ENCODE assay signal across 19 mouse cellular contexts in genomic region chr2:181498644-181499043, GRCm38 (mm10). TPM values are rescaled to one million over a fixed set of nuclear protein-coding genes. Genes with fewer than 3 reads are reported as not detected.
DNase-seq lines count a peak whose midpoint lies in the region; ATAC-seq and TF ChIP-seq lines count a peak whose summit lies in the region.
"Had no signal": no experiment of that assay in that cellular context is flagged by ENCODE, and none has a peak within 500 bp of the region (broad histone marks: within the 10 kb centered on the region; RNA-seq: fewer than 3 reads in every experiment).

No protein-coding gene starts in this region.

- DNase-seq in kidney, postnatal 25 days = no peak
- DNase-seq in NIH3T3 (ENCODE audit: low read depth) = peak; percentile 24
- DNase-seq in stomach, postnatal 0 days (ENCODE audit: low spot score) = no peak
- DNase-seq: cerebellum, adult 8-10 months; kidney, postnatal 14 days; thymus, postnatal 25 days had no signal

- WGBS in kidney, embryonic 16.5 days = 75% methylated on average over 4 of the region's 4 CpGs
- 72% methylated on average over 4 of the region's 4 CpGs for WGBS in liver, embryonic 12.5 days (ENCODE audit: insufficient replicate concordance)
- WGBS in stomach, postnatal 0 days = 54% methylated on average over 4 of the region's 4 CpGs

- no peak for TF ChIP-seq EP300 in stomach, postnatal 0 days (optimal IDR thresholded peaks at IDR 0.05)

- TF ChIP-seq CTCF in stomach, postnatal 0 days (IDR thresholded peaks at IDR 0.05; ENCODE audit: low read depth) = no peak

- no peak overlapping the region for H3K27ac ChIP-seq in kidney, embryonic 16.5 days (ENCODE audit: low read length)
- peak overlapping the region; percentile 99 for H3K27ac ChIP-seq in liver, embryonic 12.5 days
- no peak overlapping the region for H3K27ac ChIP-seq in stomach, postnatal 0 days (replicated peaks)
- H3K27ac ChIP-seq: hindbrain, embryonic 15.5 days; stomach, embryonic 15.5 days had no signal

- no peaks in the 10 kb centered on the region for H3K9me3 ChIP-seq in erythroblast, embryonic 14.5 days (ENCODE audit: control insufficient read depth, low read length)
- no peaks in the 10 kb centered on the region for H3K9me3 ChIP-seq in kidney, embryonic 16.5 days (ENCODE audit: low read length)
- no peaks in the 10 kb centered on the region for H3K9me3 ChIP-seq in liver, embryonic 12.5 days (replicated peaks)
- no peaks in the 10 kb centered on the region for H3K9me3 ChIP-seq in stomach, postnatal 0 days (ENCODE audit: control insufficient read depth, low read length)
- H3K9me3 ChIP-seq: G1E; hindbrain, embryonic 15.5 days; stomach, embryonic 15.5 days had no signal

- H3K36me3 ChIP-seq in erythroblast, embryonic 14.5 days (ENCODE audit: control insufficient read depth) = peaks cover 49% of the 10 kb centered on the region
- peaks cover 26% of the 10 kb centered on the region for H3K36me3 ChIP-seq in kidney, embryonic 16.5 days (ENCODE audit: insufficient read depth, low read length)
- peaks cover 46% of the 10 kb centered on the region for H3K36me3 ChIP-seq in liver, embryonic 12.5 days
- peaks cover 17% of the 10 kb centered on the region; the same call in 1 of the 2 replicates for H3K36me3 ChIP-seq in stomach, postnatal 0 days (ENCODE audit: control insufficient read depth, insufficient read depth, low read length)

- peak overlapping the region; percentile 60; the same call in 1 of the 2 replicates for H3K4me2 ChIP-seq in kidney, embryonic 16.5 days (replicated peaks; ENCODE audit: low read depth, low read length)
- H3K4me2 ChIP-seq in liver, embryonic 12.5 days = peak overlapping the region; percentile 81
- H3K4me2 ChIP-seq in stomach, postnatal 0 days (replicated peaks; ENCODE audit: low read depth) = no peak overlapping the region

- peaks cover 37% of the 10 kb centered on the region for H3K4me1 ChIP-seq in erythroblast, embryonic 14.5 days (ENCODE audit: control insufficient read depth)
- H3K4me1 ChIP-seq in kidney, embryonic 16.5 days (ENCODE audit: insufficient read depth, low read length) = peaks cover 11% of the 10 kb centered on the region
- peaks cover 27% of the 10 kb centered on the region for H3K4me1 ChIP-seq in liver, embryonic 12.5 days
- H3K4me1 ChIP-seq in stomach, postnatal 0 days (replicated peaks; ENCODE audit: control insufficient read depth, insufficient read depth) = no peaks in the 10 kb centered on the region

- H3K27me3 ChIP-seq in erythroblast, embryonic 14.5 days (ENCODE audit: control insufficient read depth) = no peaks in the 10 kb centered on the region
- H3K27me3 ChIP-seq in kidney, embryonic 16.5 days (ENCODE audit: insufficient read depth, low read length) = no peaks in the 10 kb centered on the region
- H3K27me3 ChIP-seq in liver, embryonic 12.5 days (replicated peaks) = no peaks in the 10 kb centered on the region
- no peaks in the 10 kb centered on the region for H3K27me3 ChIP-seq in stomach, postnatal 0 days (ENCODE audit: control insufficient read depth, insufficient read depth, low read length)
- H3K27me3 ChIP-seq: hindbrain, embryonic 15.5 days; stomach, embryonic 15.5 days had no signal

- peak overlapping the region; percentile 85 for H3K4me3 ChIP-seq in erythroblast, embryonic 14.5 days (replicated peaks)
- H3K4me3 ChIP-seq in kidney, embryonic 16.5 days (ENCODE audit: low read length) = no peak overlapping the region
- peak overlapping the region; percentile 80 for H3K4me3 ChIP-seq in liver, embryonic 12.5 days
- H3K4me3 ChIP-seq in stomach, postnatal 0 days (ENCODE audit: low read depth, low read length) = no peak overlapping the region

- no peak overlapping the region for H3K9ac ChIP-seq in kidney, embryonic 16.5 days (replicated peaks; ENCODE audit: low read length)
- 0 out of 2 replicates have a peak overlapping the region, but pooled peaks have one; percentile 88 for H3K9ac ChIP-seq in liver, embryonic 12.5 days
- no peak overlapping the region for H3K9ac ChIP-seq in stomach, postnatal 0 days (ENCODE audit: low read length)
- H3K9ac ChIP-seq: stomach, embryonic 15.5 days had no signal

- ATAC-seq in erythroblast, adult 5-6 weeks (replicated peaks; ENCODE audit: low FRiP score, poor library complexity, severe bottlenecking) = no peak
- no peak for ATAC-seq in kidney, embryonic 16.5 days (ENCODE audit: low FRiP score, low TSS enrichment)
- ATAC-seq in liver, embryonic 12.5 days = no peak
- ATAC-seq in megakaryocyte-erythroid progenitor cell, adult 5-6 weeks (replicated peaks; ENCODE audit: low FRiP score, low TSS enrichment, poor library complexity, severe bottlenecking) = no peak
- no peak for ATAC-seq in stomach, postnatal 0 days (ENCODE audit: low FRiP score, low TSS enrichment)
- ATAC-seq: activated CD4-positive, CD25-positive, alpha-beta regulatory T cell, adult 4 months had no signal

RNA-seq across cellular contexts. Expression of gene Tpd52l2, which starts 1.7 kb away (rescaled TPM):
- polyA plus RNA-seq in erythroblast, embryonic 14.5 days (2012) = 4.5 and 5.4 TPM in 2 replicates
- total RNA-seq in erythroblast, adult 5-6 weeks (2015; ENCODE audit: low replicate concordance) = 21.3 and 27.5 TPM in 2 replicates
- 25.3 and 41.0 TPM in 2 replicates for total RNA-seq in erythroblast, adult 5-6 weeks (2017; ENCODE audit: low replicate concordance)
- 168 and 172 TPM in 2 replicates for polyA plus RNA-seq in kidney, embryonic 16.5 days (2015; fragmentation: Nextera tagmentation; extraction: Ambion mirVana)
- 93.4 and 95.8 TPM in 2 replicates for polyA plus RNA-seq in liver, embryonic 12.5 days (2016; fragmentation: Nextera tagmentation; extraction: Ambion mirVana)
- total RNA-seq in megakaryocyte-erythroid progenitor cell, adult 5-6 weeks (2014; fragmentation: Nextera tagmentation) = 65.2 and 70.9 TPM in 2 replicates
- 106 and 151 TPM in 2 replicates for total RNA-seq in megakaryocyte-erythroid progenitor cell, adult 5-6 weeks (2017)
- 98.0 and 104 TPM in 2 replicates for polyA plus RNA-seq in stomach, postnatal 0 days (2015; fragmentation: Nextera tagmentation; extraction: Ambion mirVana)

RNA-seq across cellular contexts. Expression of gene Abhd16b, which starts 5.6 kb away (rescaled TPM):
- not detected in 2 replicates for polyA plus RNA-seq in erythroblast, embryonic 14.5 days (2012)
- not detected in 2 replicates for total RNA-seq in erythroblast, adult 5-6 weeks (2015; ENCODE audit: low replicate concordance)
- not detected in 2 replicates for total RNA-seq in erythroblast, adult 5-6 weeks (2017; ENCODE audit: low replicate concordance)
- 0.15 and 0.20 TPM in 2 replicates for polyA plus RNA-seq in kidney, embryonic 16.5 days (2015; fragmentation: Nextera tagmentation; extraction: Ambion mirVana)
- 0.12 TPM in 1 of 2 replicates, not detected in the other for polyA plus RNA-seq in liver, embryonic 12.5 days (2016; fragmentation: Nextera tagmentation; extraction: Ambion mirVana)
- not detected in 2 replicates for total RNA-seq in megakaryocyte-erythroid progenitor cell, adult 5-6 weeks (2014; fragmentation: Nextera tagmentation)
- total RNA-seq in megakaryocyte-erythroid progenitor cell, adult 5-6 weeks (2017) = not detected in 2 replicates
- polyA plus RNA-seq in stomach, postnatal 0 days (2015; fragmentation: Nextera tagmentation; extraction: Ambion mirVana) = 0.08 and 0.15 TPM in 2 replicates
- total RNA-seq: G1E; gastrocnemius, adult 18-20 months; left cerebral cortex, adult 18-20 months; midbrain, postnatal 0 days had no signal
- polyA plus RNA-seq: activated CD4-positive, CD25-positive, alpha-beta regulatory T cell, adult 4 months; G1E; midbrain, postnatal 0 days; small intestine, adult 2 months had no signal

RNA-seq across cellular contexts. Expression of gene Dnajc5, which starts 21.6 kb away (rescaled TPM):
- 0.84 and 0.93 TPM in 2 replicates for polyA plus RNA-seq in erythroblast, embryonic 14.5 days (2012)
- total RNA-seq in erythroblast, adult 5-6 weeks (2015; ENCODE audit: low replicate concordance) = 8.2 and 17.1 TPM in 2 replicates
- total RNA-seq in erythroblast, adult 5-6 weeks (2017; ENCODE audit: low replicate concordance) = 12.7 and 14.8 TPM in 2 replicates
- 91.7 and 100 TPM in 2 replicates for polyA plus RNA-seq in kidney, embryonic 16.5 days (2015; fragmentation: Nextera tagmentation; extraction: Ambion mirVana)
- 43.6 and 45.0 TPM in 2 replicates for polyA plus RNA-seq in liver, embryonic 12.5 days (2016; fragmentation: Nextera tagmentation; extraction: Ambion mirVana)
- 38.6 and 48.6 TPM in 2 replicates for total RNA-seq in megakaryocyte-erythroid progenitor cell, adult 5-6 weeks (2014; fragmentation: Nextera tagmentation)
- 34.9 and 38.1 TPM in 2 replicates for total RNA-seq in megakaryocyte-erythroid progenitor cell, adult 5-6 weeks (2017)
- 50.2 and 52.7 TPM in 2 replicates for polyA plus RNA-seq in stomach, postnatal 0 days (2015; fragmentation: Nextera tagmentation; extraction: Ambion mirVana)

RNA-seq across cellular contexts. Expression of gene Zbtb46, which starts 39.4 kb away (rescaled TPM):
- 0.23 and 0.26 TPM in 2 replicates for polyA plus RNA-seq in erythroblast, embryonic 14.5 days (2012)
- 1.9 and 2.9 TPM in 2 replicates for total RNA-seq in erythroblast, adult 5-6 weeks (2015; ENCODE audit: low replicate concordance)
- total RNA-seq in erythroblast, adult 5-6 weeks (2017; ENCODE audit: low replicate concordance) = 5.4 and 6.2 TPM in 2 replicates
- polyA plus RNA-seq in kidney, embryonic 16.5 days (2015; fragmentation: Nextera tagmentation; extraction: Ambion mirVana) = 26.2 and 30.5 TPM in 2 replicates
- 15.5 and 16.9 TPM in 2 replicates for polyA plus RNA-seq in liver, embryonic 12.5 days (2016; fragmentation: Nextera tagmentation; extraction: Ambion mirVana)
- total RNA-seq in megakaryocyte-erythroid progenitor cell, adult 5-6 weeks (2014; fragmentation: Nextera tagmentation) = 22.8 and 38.7 TPM in 2 replicates
- 22.3 and 33.5 TPM in 2 replicates for total RNA-seq in megakaryocyte-erythroid progenitor cell, adult 5-6 weeks (2017)
- polyA plus RNA-seq in stomach, postnatal 0 days (2015; fragmentation: Nextera tagmentation; extraction: Ambion mirVana) = 2.4 TPM in 2 replicates
- polyA plus RNA-seq: G1E had no signal

Comparison
In these comparisons a context has a peak if more than half of its experiments do, and no peak if none do; other contexts are left out.
1. H3K4me3 ChIP-seq: peak in erythroblast, embryonic 14.5 days (single experiment) and liver, embryonic 12.5 days (single experiment); none in kidney, embryonic 16.5 days (single experiment) and stomach, postnatal 0 days (single experiment).
2. RNA of gene Tpd52l2, which starts 1.7 kb away (polyA plus RNA-seq): 168 to 172 TPM in kidney, embryonic 16.5 days, 98.0 to 104 TPM in stomach, postnatal 0 days and 93.4 to 95.8 TPM in liver, embryonic 12.5 days; 4.5 to 5.4 TPM in erythroblast, embryonic 14.5 days; every median in the first group is over 10 times any median in the second.
3. RNA of gene Dnajc5, which starts 21.6 kb away (polyA plus RNA-seq): 91.7 to 100 TPM in kidney, embryonic 16.5 days, 50.2 to 52.7 TPM in stomach, postnatal 0 days and 43.6 to 45.0 TPM in liver, embryonic 12.5 days; 0.84 to 0.93 TPM in erythroblast, embryonic 14.5 days; every median in the first group is over 10 times any median in the second.